Mouse (Mus musculus): ENCODE measurements around the gene Nrn1l. TPM values are rescaled to one million over a fixed set of nuclear protein-coding genes. Genes with fewer than 3 reads are reported as not detected.
A peak's percentile ranks its signal among the peaks of the same experiment; 100 is the strongest.

Nrn1l gene
- polyA plus RNA-seq, 1 experiment: 2.7 TPM

GRCm38 (mm10) chr8:105858495-105858894 is 34.9 kb upstream of the Nrn1l start:
- no peak for TF ChIP-seq POLR2A (IDR thresholded peaks at IDR 0.05; ENCODE audit: insufficient read depth, low read length)
- TF ChIP-seq EP300 (IDR thresholded peaks at IDR 0.05; ENCODE audit: insufficient read depth, low read depth, low read length): no peak
- peaks cover 12% of the 10 kb centered on the region for H3K36me3 ChIP-seq (ENCODE audit: control insufficient read depth, insufficient read depth, low read length, poor library complexity, severe bottlenecking)
- H3K4me3 ChIP-seq (ENCODE audit: low read depth, low read length): no peak overlapping the region
- H3K4me1 ChIP-seq (ENCODE audit: control insufficient read depth, insufficient read depth, low read length): peaks cover 1% of the 10 kb centered on the region
- H3K27me3 ChIP-seq (ENCODE audit: control insufficient read depth, insufficient read depth, low read length, poor library complexity, severe bottlenecking): no peaks in the 10 kb centered on the region
- H3K9me3 ChIP-seq (replicated peaks; ENCODE audit: control insufficient read depth, insufficient read depth, low read length, poor library complexity, severe bottlenecking): no peaks in the 10 kb centered on the region
- H3K9ac ChIP-seq (ENCODE audit: low read depth, poor library complexity, severe bottlenecking): no peak overlapping the region
- no peak overlapping the region for H3K27ac ChIP-seq (ENCODE audit: insufficient read depth, low read length)

DNA sequence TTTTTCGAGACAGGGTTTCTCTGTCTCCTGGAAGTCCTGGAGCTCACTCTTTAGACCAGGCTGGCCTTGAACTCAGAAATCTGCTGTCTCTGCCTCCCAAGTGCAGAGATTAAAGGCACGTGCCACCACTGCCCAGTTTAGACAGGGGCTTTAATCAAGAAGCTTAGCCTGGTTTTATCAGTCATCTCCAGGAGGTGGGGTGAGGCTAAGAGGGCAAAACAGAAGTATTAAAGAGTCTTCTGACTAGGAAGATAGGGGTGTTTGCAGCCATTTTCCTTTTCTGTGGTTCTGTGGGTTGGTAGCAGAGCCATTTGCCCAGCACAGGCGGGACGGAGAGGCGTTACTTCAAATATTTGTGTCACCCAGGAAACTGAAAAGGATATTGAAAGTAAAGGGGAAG is 34.1 kb upstream of the Nrn1l start:
- H3K9me3 ChIP-seq (replicated peaks; ENCODE audit: control insufficient read depth, insufficient read depth, low read length, poor library complexity, severe bottlenecking): no peaks in the 10 kb centered on the region
- H3K4me1 ChIP-seq (ENCODE audit: control insufficient read depth, insufficient read depth, low read length): peaks cover 3% of the 10 kb centered on the region
- peaks cover 13% of the 10 kb centered on the region for H3K36me3 ChIP-seq (ENCODE audit: control insufficient read depth, insufficient read depth, low read length, poor library complexity, severe bottlenecking)
- H3K27me3 ChIP-seq (ENCODE audit: control insufficient read depth, insufficient read depth, low read length, poor library complexity, severe bottlenecking): no peaks in the 10 kb centered on the region
- TF ChIP-seq EP300 (IDR thresholded peaks at IDR 0.05; ENCODE audit: insufficient read depth, low read depth, low read length) (no peak), CTCF (IDR thresholded peaks at IDR 0.05; ENCODE audit: low read depth, low read length) (no peak), POLR2A (IDR thresholded peaks at IDR 0.05; ENCODE audit: insufficient read depth, low read length) (no peak)
- peak overlapping the region; percentile 71 for H3K27ac ChIP-seq (ENCODE audit: insufficient read depth, low read length)
- no peak overlapping the region for H3K4me3 ChIP-seq (ENCODE audit: low read depth, low read length)
- peak overlapping the region; percentile 65 for H3K9ac ChIP-seq (ENCODE audit: low read depth, poor library complexity, severe bottlenecking)

- Histone ChIP-seq H3K27me3 (ENCODE audit: control insufficient read depth, insufficient read depth, low read length, poor library complexity, severe bottlenecking) (no peaks in the 10 kb centered on the region), H3K9ac (ENCODE audit: low read depth, poor library complexity, severe bottlenecking) (peak within 1 kb of the TSS; percentile 91), H3K9me3 (replicated peaks; ENCODE audit: control insufficient read depth, insufficient read depth, low read length, poor library complexity, severe bottlenecking) (no peaks in the 10 kb centered on the region), H3K4me3 (ENCODE audit: low read depth, low read length) (peak within 1 kb of the TSS; percentile 88), H3K4me1 (ENCODE audit: control insufficient read depth, insufficient read depth, low read length) (peaks cover 3% of the 10 kb centered on the region), H3K27ac (ENCODE audit: insufficient read depth, low read length) (peak within 1 kb of the TSS; percentile 71), H3K36me3 (ENCODE audit: control insufficient read depth, insufficient read depth, low read length, poor library complexity, severe bottlenecking) (peaks cover 19% of the 10 kb centered on the region)
- TF ChIP-seq EP300 (IDR thresholded peaks at IDR 0.05; ENCODE audit: insufficient read depth, low read depth, low read length) (peak; percentile 38; the same call in 1 of the 2 replicates), CTCF (IDR thresholded peaks at IDR 0.05; ENCODE audit: low read depth, low read length) (no peak), POLR2A (IDR thresholded peaks at IDR 0.05; ENCODE audit: insufficient read depth, low read length) (peak; percentile 75)
Measured at GRCm38 (mm10) chr8:105860143-105860981, 33.0 kb upstream of the Nrn1l start, which contains the start of gene Nutf2. Gene Nutf2, plus strand, starts transcription at chr8:105860580.

DNA sequence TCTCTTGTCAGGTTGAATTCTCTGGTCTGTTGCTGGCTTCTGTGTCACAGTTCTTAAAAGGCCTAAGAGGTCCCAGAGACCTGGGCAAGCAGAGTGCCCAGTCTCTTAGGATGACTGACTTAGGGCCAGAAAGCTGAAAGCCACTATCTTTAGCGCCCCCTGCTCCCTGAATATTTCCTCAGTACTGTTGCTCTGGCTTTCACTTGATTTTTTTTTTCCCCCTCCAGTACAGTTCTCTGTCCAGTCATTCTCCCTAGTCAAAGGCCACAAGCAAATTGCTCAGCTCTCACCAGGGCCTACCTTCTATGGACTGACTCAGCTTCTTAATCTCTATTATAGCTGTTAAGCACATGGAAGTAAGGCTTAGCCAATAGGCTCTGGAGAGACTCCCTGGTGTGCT is 31.4 kb upstream of the Nrn1l start:
- Histone ChIP-seq H3K9ac (ENCODE audit: low read depth, poor library complexity, severe bottlenecking) (peak overlapping the region; percentile 91), H3K4me3 (ENCODE audit: low read depth, low read length) (peak overlapping the region; percentile 88), H3K4me1 (ENCODE audit: control insufficient read depth, insufficient read depth, low read length) (peaks cover 3% of the 10 kb centered on the region), H3K27me3 (ENCODE audit: control insufficient read depth, insufficient read depth, low read length, poor library complexity, severe bottlenecking) (no peaks in the 10 kb centered on the region), H3K27ac (ENCODE audit: insufficient read depth, low read length) (no peak overlapping the region), H3K9me3 (replicated peaks; ENCODE audit: control insufficient read depth, insufficient read depth, low read length, poor library complexity, severe bottlenecking) (no peaks in the 10 kb centered on the region), H3K36me3 (ENCODE audit: control insufficient read depth, insufficient read depth, low read length, poor library complexity, severe bottlenecking) (peaks cover 34% of the 10 kb centered on the region)
- TF ChIP-seq CTCF (IDR thresholded peaks at IDR 0.05; ENCODE audit: low read depth, low read length) (peak; percentile 2), EP300 (IDR thresholded peaks at IDR 0.05; ENCODE audit: insufficient read depth, low read depth, low read length) (no peak), POLR2A (IDR thresholded peaks at IDR 0.05; ENCODE audit: insufficient read depth, low read length) (no peak)

GRCm38 (mm10) chr8:105866364-105867029 is 26.9 kb upstream of the Nrn1l start:
- Histone ChIP-seq H3K27ac (ENCODE audit: insufficient read depth, low read length) (peak overlapping the region; percentile 51), H3K4me3 (ENCODE audit: low read depth, low read length) (no peak overlapping the region), H3K9me3 (replicated peaks; ENCODE audit: control insufficient read depth, insufficient read depth, low read length, poor library complexity, severe bottlenecking) (no peaks in the 10 kb centered on the region), H3K9ac (ENCODE audit: low read depth, poor library complexity, severe bottlenecking) (no peak overlapping the region; the same call in 1 of the 2 replicates), H3K27me3 (ENCODE audit: control insufficient read depth, insufficient read depth, low read length, poor library complexity, severe bottlenecking) (no peaks in the 10 kb centered on the region), H3K36me3 (ENCODE audit: control insufficient read depth, insufficient read depth, low read length, poor library complexity, severe bottlenecking) (peaks cover 71% of the 10 kb centered on the region), H3K4me1 (ENCODE audit: control insufficient read depth, insufficient read depth, low read length) (peaks cover 2% of the 10 kb centered on the region)
- TF ChIP-seq CTCF (IDR thresholded peaks at IDR 0.05; ENCODE audit: low read depth, low read length): peak; percentile 47
- TF ChIP-seq POLR2A (IDR thresholded peaks at IDR 0.05; ENCODE audit: insufficient read depth, low read length): no peak

- H3K4me3 ChIP-seq (ENCODE audit: low read depth, low read length): no peak overlapping the region
- peaks cover 92% of the 10 kb centered on the region for H3K36me3 ChIP-seq (ENCODE audit: control insufficient read depth, insufficient read depth, low read length, poor library complexity, severe bottlenecking)
- no peaks in the 10 kb centered on the region for H3K9me3 ChIP-seq (replicated peaks; ENCODE audit: control insufficient read depth, insufficient read depth, low read length, poor library complexity, severe bottlenecking)
- no peak overlapping the region for H3K9ac ChIP-seq (ENCODE audit: low read depth, poor library complexity, severe bottlenecking)
- no peaks in the 10 kb centered on the region for H3K4me1 ChIP-seq (ENCODE audit: control insufficient read depth, insufficient read depth, low read length)
- no peaks in the 10 kb centered on the region for H3K27me3 ChIP-seq (ENCODE audit: control insufficient read depth, insufficient read depth, low read length, poor library complexity, severe bottlenecking)
- no peak overlapping the region for H3K27ac ChIP-seq (ENCODE audit: insufficient read depth, low read length)
- TF ChIP-seq POLR2A (IDR thresholded peaks at IDR 0.05; ENCODE audit: insufficient read depth, low read length) (no peak), CTCF (IDR thresholded peaks at IDR 0.05; ENCODE audit: low read depth, low read length) (no peak), EP300 (IDR thresholded peaks at IDR 0.05; ENCODE audit: insufficient read depth, low read depth, low read length) (no peak)
Measured at GRCm38 (mm10) chr8:105874301-105874700, 19.1 kb upstream of the Nrn1l start.

All from ES-Bruce4 (cell line).